Mouse (Mus musculus): Measurements from ENCODE around the gene Olfr1396. TPM values are rescaled to one million over a fixed set of nuclear protein-coding genes. Genes with fewer than 3 reads are reported as not detected.
"Not testable (repeated sequence)": the region's sequence is repeated elsewhere in the genome, so short reads cannot be mapped to it uniquely, and the experiment has no call there.

Gene Olfr1396
- total RNA-seq, 2 experiments from 2014 or later, result 1.1 to 2.1 TPM

GRCm38 (mm10) chr11:49089735-49090507 lies 24.8 kb downstream of the Olfr1396 start:
- DNase-seq, result no peak

- no peak for DNase-seq
Observed at GRCm38 (mm10) chr11:49088990-49089652, 25.6 kb downstream of the Olfr1396 start.

GRCm38 (mm10) chr11:49087830-49088616 lies 26.7 kb downstream of the Olfr1396 start:
- DNase-seq, result peak in 1 of 2 experiments; percentile 39

- DNase-seq, result no peak
Observed at GRCm38 (mm10) chr11:49086858-49087361, 27.8 kb downstream of the Olfr1396 start.

GRCm38 (mm10) chr11:49084875-49085274 lies 29.8 kb downstream of the Olfr1396 start:
- peak in 1 of 2 experiments; percentile 35 for DNase-seq

GRCm38 (mm10) chr11:49084385-49084784 lies 30.3 kb downstream of the Olfr1396 start:
- no peak for DNase-seq

GRCm38 (mm10) chr11:49083808-49084207 lies 30.9 kb downstream of the Olfr1396 start:
- DNase-seq, result no peak

GRCm38 (mm10) chr11:49083146-49083545 lies 31.5 kb downstream of the Olfr1396 start:
- DNase-seq, result no peak

GRCm38 (mm10) chr11:49081886-49082285 lies 32.8 kb downstream of the Olfr1396 start:
- no peak for DNase-seq

- DNase-seq, result no peak
Observed at GRCm38 (mm10) chr11:49081356-49081755, 33.3 kb downstream of the Olfr1396 start.

GRCm38 (mm10) chr11:49080636-49081035 lies 34.0 kb downstream of the Olfr1396 start:
- no peak for DNase-seq

- DNase-seq, result no peak
Observed at GRCm38 (mm10) chr11:49078719-49079118, 36.0 kb downstream of the Olfr1396 start.

- no peak for DNase-seq
Observed at GRCm38 (mm10) chr11:49077012-49077411, 37.7 kb downstream of the Olfr1396 start.

GRCm38 (mm10) chr11:49076001-49076757 lies 38.5 kb downstream of the Olfr1396 start, which contains the start of gene Ifi47:
Gene Ifi47 (plus strand): TSS chr11:49076587.
- DNase-seq, result not testable (repeated sequence)

GRCm38 (mm10) chr11:49068358-49068757 lies 46.3 kb downstream of the Olfr1396 start:
- no peak for DNase-seq

GRCm38 (mm10) chr11:49063713-49064469 lies 50.8 kb downstream of the Olfr1396 start, which contains the start of gene Tgtp2:
Gene Tgtp2 (minus strand): TSS chr11:49064206.
- DNase-seq, result peak in 1 of 2 experiments; percentile 16

GRCm38 (mm10) chr11:49061865-49062264 lies 52.8 kb downstream of the Olfr1396 start:
- not testable (repeated sequence) for DNase-seq

- DNase-seq, result not testable (repeated sequence)
Observed at GRCm38 (mm10) chr11:49060061-49060460, 54.6 kb downstream of the Olfr1396 start.

Measured in adrenal gland, postnatal 36 days (tissue).